ENCODE assay signal across 7 mouse cellular contexts in genomic region chr14:53007323-53007722, GRCm38 (mm10).
DNase-seq lines count a peak whose midpoint lies in the region; ATAC-seq and TF ChIP-seq lines count a peak whose summit lies in the region.
"Not testable (repeated sequence)": the region's sequence is repeated elsewhere in the genome, so short reads cannot be mapped to it uniquely, and the experiment has no call there.

No protein-coding gene starts in this region.

- ATAC-seq in CD4-positive, CD25-positive, alpha-beta regulatory T cell, adult 4 months: peak; percentile 83
- peak; percentile 90 for ATAC-seq in common myeloid progenitor, adult 5-6 weeks (replicated peaks; ENCODE audit: low read depth, poor library complexity, severe bottlenecking)
- peak; percentile 78 for ATAC-seq in erythroid progenitor cell, adult 5-6 weeks (replicated peaks; ENCODE audit: low FRiP score, poor library complexity, severe bottlenecking)
- ATAC-seq in granulocyte monocyte progenitor cell, adult 5-6 weeks (replicated peaks; ENCODE audit: poor library complexity, severe bottlenecking): peak; percentile 87
- ATAC-seq in inflammation-experienced regulatory T-cells, adult 6 months: peak; percentile 67
- ATAC-seq in megakaryocyte progenitor cell, adult 5-6 weeks (replicated peaks; ENCODE audit: poor library complexity): peak; percentile 98
- 0 out of 2 replicates have a peak, but pooled peaks have one; percentile 41 for ATAC-seq in midbrain, postnatal 0 days (ENCODE audit: low FRiP score)

- not testable (repeated sequence) for TF ChIP-seq CTCF in midbrain, postnatal 0 days (IDR thresholded peaks at IDR 0.05)

- H3K9ac ChIP-seq in midbrain, postnatal 0 days (replicated peaks; ENCODE audit: low read length, poor library complexity, severe bottlenecking): not testable (repeated sequence)

- not testable (repeated sequence) for H3K9me3 ChIP-seq in midbrain, postnatal 0 days (ENCODE audit: low read length)

- not testable (repeated sequence) for H3K4me1 ChIP-seq in midbrain, postnatal 0 days (ENCODE audit: insufficient read depth, low read length)

- DNase-seq in midbrain, postnatal 0 days (ENCODE audit: low spot score): not testable (repeated sequence)

- H3K4me3 ChIP-seq in midbrain, postnatal 0 days (ENCODE audit: low read depth, low read length): not testable (repeated sequence)

- H3K27ac ChIP-seq in midbrain, postnatal 0 days (ENCODE audit: low read depth, low read length): not testable (repeated sequence)

- H3K36me3 ChIP-seq in midbrain, postnatal 0 days (ENCODE audit: insufficient read depth, low read length): not testable (repeated sequence)

- no CpG with 5 or more reads among the region's 4 CpGs for WGBS in midbrain, postnatal 0 days

- not testable (repeated sequence) for H3K27me3 ChIP-seq in midbrain, postnatal 0 days (ENCODE audit: insufficient read depth, low read length)

- not testable (repeated sequence) for H3K4me2 ChIP-seq in midbrain, postnatal 0 days (ENCODE audit: low read depth, low read length, poor library complexity, severe bottlenecking)

Comparison
In these comparisons a context has a peak if more than half of its experiments do, and no peak if none do; other contexts are left out.
1. ATAC-seq: peak in every context shown above with its lines; median percentile 98 in megakaryocyte progenitor cell, adult 5-6 weeks; 90 in common myeloid progenitor, adult 5-6 weeks; 87 in granulocyte monocyte progenitor cell, adult 5-6 weeks; 83 in CD4-positive, CD25-positive, alpha-beta regulatory T cell, adult 4 months; 78 in erythroid progenitor cell, adult 5-6 weeks; 67 in inflammation-experienced regulatory T-cells, adult 6 months; 41 in midbrain, postnatal 0 days.